Mouse (Mus musculus) bone marrow, adult 2 months (tissue): ENCODE measurements at regions not wholly inside any gene's neighbourhood (a gene's known extent, or its start where the extent isn't known, plus 50 kb on each side); places are given as distances from the start of the nearest gene placed in this dataset.

Experiments
- H3K27ac ChIP-seq: fragments of 200-500 bp; 2 replicates; pipeline ENCODE4 v1.5.1; 2012; ENCODE audit warnings: low read depth, mild to moderate bottlenecking, control low read depth, inconsistent platforms, low read length; ENCODE audit not compliant: control insufficient read depth, poor library complexity, insufficient read depth
- H3K4me1 ChIP-seq: fragments of 200-500 bp; 2 replicates; pipeline ENCODE4 v1.6.1; 2011; ENCODE audit warnings: low read length; ENCODE audit not compliant: control insufficient read depth, insufficient read depth
- H3K4me3 ChIP-seq: fragments of 200-500 bp; replicated peaks from 2 replicates; pipeline ENCODE3; 2011; ENCODE audit warnings: mild to moderate bottlenecking, low read depth, low read length, control low read depth; ENCODE audit not compliant: control insufficient read depth
- CTCF ChIP-seq: fragments of 200-500 bp; IDR thresholded peaks from 2 replicates; pipeline ENCODE4 v1.5.1; 2011; ENCODE audit warnings: low read length, control low read depth; ENCODE audit not compliant: control insufficient read depth, insufficient read depth
- POLR2A ChIP-seq: fragments of 200-500 bp; IDR thresholded peaks from 2 replicates; pipeline ENCODE4 v1.6.1; 2011; ENCODE audit warnings: low read depth, mild to moderate bottlenecking, control low read depth, low read length, borderline replicate concordance; ENCODE audit not compliant: control insufficient read depth
- WGBS: fragments of 180-500 bp; shearing (Covaris S2); methylation state at CpG from one replicate; pipeline ENCODE4 v1.1.7; 2018; 5-methylcytosine and 5-hydroxymethylcytosine counted together

DNA sequence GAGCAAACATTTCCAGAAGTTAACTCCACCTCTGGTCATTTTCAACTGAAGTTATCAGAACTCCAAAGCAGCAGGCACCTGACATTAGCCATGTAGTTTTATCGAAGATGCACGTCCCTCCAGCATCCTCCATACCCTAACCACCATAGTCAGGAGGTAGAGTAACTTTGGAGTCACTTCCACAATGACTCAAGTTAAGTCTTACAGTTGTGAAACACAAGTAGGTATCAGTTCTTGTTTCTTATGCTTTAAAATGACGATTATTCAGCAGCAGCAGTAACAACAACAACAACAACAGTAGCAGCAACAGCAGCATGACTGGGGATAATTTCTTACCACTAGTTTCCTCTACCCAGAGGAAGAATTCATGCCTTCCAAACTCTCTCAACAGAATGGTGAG, 51.3 kb upstream of the Tank start:
- Histone ChIP-seq H3K27ac (no peak overlapping the region), H3K4me3 (no peak overlapping the region), H3K4me1 (peaks cover 3% of the 10 kb centered on the region)
- TF ChIP-seq CTCF (no peak), POLR2A (no peak)
- 52% methylated on average over 3 of the region's 3 CpGs for WGBS

DNA sequence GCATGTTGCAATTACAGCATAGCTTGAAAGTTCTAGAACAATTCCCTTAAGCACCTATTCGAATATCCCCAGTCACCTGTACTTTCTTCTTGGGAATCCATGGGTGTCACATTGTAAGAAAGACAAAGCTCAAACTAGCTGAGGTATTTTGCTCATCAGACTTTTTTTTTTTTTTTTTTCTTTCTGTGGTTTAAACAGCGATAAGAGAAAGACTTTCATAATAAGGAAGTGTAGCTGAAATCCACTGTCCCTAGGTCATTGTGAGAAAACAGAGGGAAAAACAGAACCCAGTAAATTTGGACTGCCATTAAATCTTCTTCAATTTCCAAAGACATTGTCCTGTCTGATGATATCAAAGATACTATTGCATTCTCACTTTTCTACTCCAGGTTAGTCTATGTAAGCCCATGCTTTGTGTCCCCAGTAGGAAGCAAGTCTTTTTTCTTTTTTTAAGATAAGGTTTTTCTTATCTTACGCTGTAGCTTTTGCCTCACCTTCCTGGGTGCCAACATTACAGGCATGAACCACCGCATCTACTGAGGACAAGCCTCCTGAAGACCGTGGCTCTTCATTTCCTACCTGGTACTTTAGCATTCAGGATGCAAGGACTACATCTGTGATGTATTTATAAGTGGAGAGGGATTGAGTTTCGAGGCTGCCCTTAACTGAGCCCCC, 54.2 kb upstream of the Tank start:
- TF ChIP-seq CTCF (no peak), POLR2A (no peak)
- Histone ChIP-seq H3K4me3 (no peak overlapping the region), H3K4me1 (peaks cover 1% of the 10 kb centered on the region), H3K27ac (no peak overlapping the region)
- 45% methylated on average over 6 of the region's 6 CpGs for WGBS

DNA sequence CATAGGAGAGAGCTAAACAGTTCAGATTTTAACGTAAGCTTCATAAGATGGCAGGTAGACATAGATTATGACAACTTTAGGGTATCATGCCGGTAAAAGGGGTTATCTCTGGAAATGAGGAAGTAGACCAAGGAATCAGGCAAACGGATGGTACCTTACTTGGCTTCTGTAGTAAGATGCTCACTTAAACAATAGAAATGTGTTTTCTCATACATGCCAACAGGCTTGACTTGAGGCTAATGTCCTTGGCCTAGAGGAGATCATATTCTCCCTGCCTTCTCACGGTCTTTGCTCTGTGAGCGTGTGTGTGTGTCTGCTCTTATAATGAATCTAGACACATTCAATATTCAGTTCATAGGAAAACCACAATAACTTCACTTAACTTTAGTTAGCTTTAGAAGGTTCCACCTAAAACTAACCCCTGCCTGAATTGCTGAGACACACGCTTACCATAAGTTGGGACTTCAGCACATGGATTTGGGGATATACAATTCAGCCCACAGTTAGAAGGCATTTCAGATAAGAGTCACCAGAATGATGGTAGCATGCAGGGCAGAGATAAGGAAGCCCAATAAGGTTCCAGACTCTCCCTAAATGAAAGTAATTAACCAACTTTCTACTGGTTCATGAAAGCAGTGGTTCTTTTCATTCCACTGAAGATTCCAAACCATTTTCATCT, 63.8 kb upstream of the Tank start:
- no peak overlapping the region for H3K4me3 ChIP-seq
- no peak overlapping the region; the same call in 1 of the 2 replicates for H3K27ac ChIP-seq
- WGBS: 27% methylated on average over 6 of the region's 6 CpGs
- H3K4me1 ChIP-seq: peaks cover 2% of the 10 kb centered on the region; the same call in 1 of the 2 replicates
- TF ChIP-seq POLR2A (no peak), CTCF (no peak)

DNA sequence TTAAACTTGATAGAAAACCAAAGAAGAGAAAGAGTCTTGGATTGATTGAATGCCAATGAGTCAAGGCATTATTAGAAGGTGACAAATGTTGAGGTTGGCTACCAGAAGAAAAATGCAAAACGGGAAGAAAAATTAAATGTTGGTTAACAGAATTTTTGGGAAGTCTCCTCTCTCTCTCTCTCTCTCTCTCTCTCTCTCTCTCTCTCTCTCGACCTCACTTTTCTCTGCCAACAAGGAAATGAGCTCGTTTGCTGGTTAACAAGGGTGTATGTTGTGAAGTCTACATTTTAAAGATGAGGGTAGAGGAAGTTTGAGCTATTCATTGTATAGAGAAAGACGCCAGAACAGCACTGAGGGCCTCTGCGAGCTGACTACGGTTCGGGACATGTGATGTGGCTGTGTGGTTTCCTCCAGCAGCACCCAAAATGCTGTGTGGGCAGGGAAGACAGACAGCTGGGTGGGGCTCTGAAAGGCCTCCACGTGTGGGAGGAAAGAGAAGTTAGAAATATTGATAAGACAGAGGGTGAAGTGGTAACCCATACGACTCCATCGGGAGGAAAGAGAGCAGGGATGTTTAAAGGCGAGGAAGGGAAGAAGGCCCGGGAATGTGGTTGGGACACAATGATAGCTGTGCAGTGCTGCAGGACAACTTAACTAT, 64.5 kb upstream of the Tank start:
- H3K4me3 ChIP-seq: no peak overlapping the region

DNA sequence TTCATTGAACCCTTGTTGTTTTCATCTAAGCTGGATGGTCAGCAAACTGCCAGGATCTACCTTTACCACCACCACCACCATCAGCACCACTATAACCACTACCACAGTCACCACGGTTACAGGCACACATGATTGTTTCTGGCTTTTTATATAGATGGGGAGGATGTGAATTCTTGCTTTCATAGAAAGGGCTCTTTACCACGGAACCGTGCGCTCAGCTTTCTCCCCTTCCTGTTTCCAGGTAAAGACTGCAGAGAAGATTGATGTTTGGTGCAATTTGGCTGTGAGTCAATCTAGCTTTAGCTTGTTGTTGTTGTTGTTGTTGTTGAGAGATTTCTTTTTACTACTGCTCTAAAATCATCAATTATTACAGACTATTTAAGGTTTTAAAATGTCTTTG, 74.8 kb upstream of the Tank start:
- Histone ChIP-seq H3K4me3 (no peak overlapping the region), H3K27ac (no peak overlapping the region), H3K4me1 (no peaks in the 10 kb centered on the region)
- 52% methylated on average over 4 of the region's 4 CpGs for WGBS
- no peak for TF ChIP-seq POLR2A
- TF ChIP-seq CTCF: no peak

More for the DNA sequence above, 64.5 kb upstream of the Tank start:
- H3K27ac ChIP-seq: peak overlapping the region; percentile 4; the same call in 1 of the 2 replicates
- H3K4me1 ChIP-seq: peaks cover 2% of the 10 kb centered on the region; the same call in 1 of the 2 replicates
- no peak for TF ChIP-seq POLR2A
- TF ChIP-seq CTCF: no peak
- WGBS: 3% methylated on average over 12 of the region's 12 CpGs

DNA sequence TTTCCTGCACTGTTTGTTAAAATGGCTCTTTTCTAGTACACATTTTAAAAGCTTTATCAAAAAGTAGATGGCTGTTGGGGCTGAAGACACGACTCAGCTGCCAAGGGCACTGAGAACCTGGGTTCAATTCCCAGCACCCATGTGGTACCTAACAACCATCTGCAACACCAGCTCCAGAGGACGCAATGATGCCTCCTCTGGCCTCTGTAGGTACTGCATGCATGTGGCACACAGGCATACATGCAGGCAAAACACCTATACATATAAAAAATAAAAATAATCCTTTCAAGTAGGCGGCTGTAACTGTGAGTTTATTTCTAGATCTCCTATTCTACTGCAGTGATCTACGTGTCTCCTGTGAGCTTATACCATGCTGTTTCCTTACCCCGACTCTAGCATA, 76.5 kb upstream of the Tank start:
- WGBS: 86% methylated on average over 5 of the region's 5 CpGs
- no peak overlapping the region for H3K4me3 ChIP-seq
- H3K4me1 ChIP-seq: no peaks in the 10 kb centered on the region
- TF ChIP-seq CTCF (no peak), POLR2A (no peak)
- H3K27ac ChIP-seq: no peak overlapping the region

DNA sequence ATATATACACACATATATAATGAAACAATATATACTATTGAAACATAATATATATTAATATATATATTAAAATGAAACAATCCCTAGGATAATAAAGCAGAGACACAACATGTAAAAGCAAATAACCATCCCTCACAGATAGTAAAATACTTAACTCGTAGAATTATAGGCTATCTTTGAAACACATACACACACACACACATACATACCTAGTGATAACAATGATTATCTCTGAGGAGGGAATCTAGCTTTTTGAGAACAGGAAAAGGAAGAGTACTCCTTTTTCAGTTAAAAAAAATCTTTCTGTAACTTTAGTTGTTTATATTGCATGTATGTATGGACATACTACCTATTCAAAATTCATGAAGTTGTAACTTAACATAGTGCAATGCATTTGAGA, 79.1 kb upstream of the Tank start:
- Histone ChIP-seq H3K4me1 (no peaks in the 10 kb centered on the region), H3K4me3 (no peak overlapping the region), H3K27ac (no peak overlapping the region)
- WGBS: 62% methylated on average over 1 of the region's 1 CpGs
- TF ChIP-seq POLR2A (no peak), CTCF (no peak)

DNA sequence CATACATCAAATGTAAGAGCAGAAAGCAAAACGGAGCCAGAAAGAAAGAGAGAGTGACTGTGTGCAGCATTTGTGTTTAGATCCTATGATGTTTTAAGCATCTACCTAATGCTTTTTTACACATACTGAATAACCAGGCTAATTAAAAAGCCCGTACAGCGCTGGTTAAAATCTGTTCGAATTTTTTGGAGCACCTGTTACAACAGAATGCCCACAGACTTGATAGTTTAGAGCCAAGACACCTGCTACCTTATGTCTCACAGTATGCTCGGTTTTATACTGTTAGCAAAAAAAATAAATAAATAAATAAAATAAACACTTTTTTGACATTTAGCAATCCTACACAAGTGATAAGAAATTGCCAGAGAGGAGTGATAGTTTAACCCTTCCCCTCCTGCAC, 80.5 kb upstream of the Tank start:
- no peak for TF ChIP-seq CTCF
- no peak for TF ChIP-seq POLR2A
- no peak overlapping the region for H3K4me3 ChIP-seq
- no peak overlapping the region for H3K27ac ChIP-seq
- H3K4me1 ChIP-seq: no peaks in the 10 kb centered on the region
- 63% methylated on average over 5 of the region's 5 CpGs for WGBS
